Mouse (Mus musculus) forebrain, embryonic 14.5 days (tissue): Measurements from ENCODE around the gene Yipf2. TPM values are rescaled to one million over a fixed set of nuclear protein-coding genes. Genes with fewer than 3 reads are reported as not detected.
"Not testable (repeated sequence)": the region's sequence is repeated elsewhere in the genome, so short reads cannot be mapped to it uniquely, and the experiment has no call there.

Experiments used
- ATAC-seq: fragments of 200-750 bp; cut with Nextera tagmentation; 2 replicates; pipeline ENCODE4 v1.8.0; 2017; ENCODE audit warnings: mild to moderate bottlenecking, moderate library complexity
- DNase-seq: peaks from one replicate; pipeline ENCODE4 v3.0.0-alpha.2; 2015; ENCODE audit warnings: low spot score
- H3K27ac ChIP-seq: fragments of 300-500 bp; sonication (generic); 2 replicates; pipeline ENCODE4 v1.5.1; 2014; ENCODE audit warnings: low read depth, mild to moderate bottlenecking, control low read depth, low read length, moderate library complexity
- H3K27me3 ChIP-seq: fragments of 300-500 bp; sonication (generic); replicated peaks from 2 replicates; pipeline ENCODE4 v1.6.1; 2014; ENCODE audit warnings: low read length, control low read depth, mixed read lengths; ENCODE audit not compliant: control insufficient read depth, insufficient read depth
- H3K36me3 ChIP-seq: fragments of 300-500 bp; sonication (generic); 2 replicates; pipeline ENCODE4 v1.6.1; 2014; ENCODE audit warnings: low read length, control low read depth; ENCODE audit not compliant: control insufficient read depth, insufficient read depth
- H3K4me1 ChIP-seq: fragments of 300-500 bp; sonication (generic); 2 replicates; pipeline ENCODE4 v1.6.1; 2014; ENCODE audit warnings: antibody characterized with exemption, low read length, control low read depth; ENCODE audit not compliant: control insufficient read depth, insufficient read depth
- H3K4me2 ChIP-seq: fragments of 300-500 bp; sonication (generic); 2 replicates; pipeline ENCODE4 v1.6.1; 2014; ENCODE audit warnings: mild to moderate bottlenecking, control low read depth, low read length
- H3K4me3 ChIP-seq: fragments of 300-500 bp; sonication (generic); 2 replicates; pipeline ENCODE4 v1.5.1; 2014; ENCODE audit warnings: low read depth, low read length, control low read depth
- H3K9ac ChIP-seq: fragments of 300-500 bp; sonication (generic); 2 replicates; pipeline ENCODE4 v1.6.1; 2014; ENCODE audit warnings: mild to moderate bottlenecking, low read length, control low read depth, moderate library complexity
- H3K9me3 ChIP-seq: fragments of 300-500 bp; sonication (generic); replicated peaks from 2 replicates; pipeline ENCODE4 v1.6.1; 2016; ENCODE audit warnings: low read length, control low read depth, mixed read lengths; ENCODE audit not compliant: control insufficient read depth
- WGBS: fragments of 180-500 bp; shearing (Covaris S2); extraction: QIAGEN DNeasy Blood & Tissue Kit; methylation state at CpG from one replicate; pipeline ENCODE4 v1.1.7; 2014; 5-methylcytosine and 5-hydroxymethylcytosine counted together
- microRNA counts: library from miRNA; unstranded; fragments of <30 nt; microRNA quantifications from one replicate; lab custom pipeline; 2016
- microRNA-seq: library from miRNA; unstranded; fragments of <30 nt; microRNA quantifications from one replicate; pipeline ENCODE4, GENCODE M21; 2016
- polyA plus RNA-seq: library from polyadenylated mRNA; unstranded; fragments of >200 nt; fragmentation: Nextera tagmentation; extraction: Ambion mirVana; gene quantifications from 2 replicates; pipeline ENCODE4 v1.2.1, GENCODE M21; 2014

Gene Yipf2
- polyA plus RNA-seq, 1 experiment from 2014 or later, result 18.2 TPM

GRCm38 (mm10) chr9:21545351-21545915 lies 47.2 kb downstream of the Yipf2 start:
- H3K4me2 ChIP-seq, result peak overlapping the region; percentile 62
- H3K9ac ChIP-seq, result peak overlapping the region; percentile 57
- 2% methylated on average over 9 of the region's 9 CpGs for WGBS
- DNase-seq, result no peak
- ATAC-seq, result peak; percentile 47
- peaks cover 21% of the 10 kb centered on the region for H3K4me1 ChIP-seq
- no peaks in the 10 kb centered on the region for H3K27me3 ChIP-seq
- peak overlapping the region; percentile 61 for H3K4me3 ChIP-seq
- H3K9me3 ChIP-seq, result no peaks in the 10 kb centered on the region
- peak overlapping the region; percentile 98 for H3K27ac ChIP-seq
- H3K36me3 ChIP-seq, result peaks cover 9% of the 10 kb centered on the region; the same call in 1 of the 2 replicates

DNA sequence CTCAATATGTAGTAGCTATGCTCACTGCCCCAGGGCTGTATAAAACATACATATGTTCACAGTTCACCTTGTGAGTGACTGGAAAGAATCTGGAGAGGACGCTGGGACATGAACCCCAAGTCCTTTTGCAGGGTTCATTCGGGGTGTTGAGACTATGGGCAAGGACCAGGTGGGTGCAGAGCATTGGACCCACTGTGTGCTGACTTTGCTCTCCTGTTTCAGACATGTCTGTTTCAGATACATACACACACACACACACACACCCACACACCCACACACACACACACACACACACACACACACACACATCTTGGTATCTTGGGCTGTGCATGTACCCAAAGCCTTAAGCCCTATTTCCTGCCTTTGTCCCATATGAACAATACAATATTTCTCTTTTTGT lies 50.6 kb downstream of the Yipf2 start:
- H3K9me3 ChIP-seq, DNase-seq, H3K9ac ChIP-seq, ATAC-seq, H3K36me3 ChIP-seq, H3K27me3 ChIP-seq, H3K4me1 ChIP-seq, H3K27ac ChIP-seq, H3K4me2 ChIP-seq, H3K4me3 ChIP-seq: not testable (repeated sequence)
- WGBS, result 82% methylated on average over 2 of the region's 2 CpGs

- ATAC-seq, result no peak
Measured at GRCm38 (mm10) chr9:21539981-21540753, 52.5 kb downstream of the Yipf2 start.

More at GRCm38 (mm10) chr9:21539981-21540753, 52.5 kb downstream of the Yipf2 start:
- Histone ChIP-seq H3K27me3 (no peaks in the 10 kb centered on the region), H3K27ac (no peak overlapping the region), H3K36me3 (no peaks in the 10 kb centered on the region), H3K9ac (no peak overlapping the region), H3K4me3 (no peak overlapping the region), H3K4me2 (no peak overlapping the region), H3K9me3 (no peaks in the 10 kb centered on the region), H3K4me1 (peaks cover 4% of the 10 kb centered on the region)
- DNase-seq, result no peak
- WGBS, result 82% methylated on average over 7 of the region's 7 CpGs

MicroRNAs encoded within 50 kb of the gene (microRNA counts, 519-probe panel; counts per million panel counts)
- microRNA mmu-miR-1946b (lab: Ali Mortazavi, UCI), result not detected

Small RNA genes within 50 kb of the gene (microRNA-seq; reads per million reads assigned to microRNA genes)
- gene Mir1946b, result not detected

Other genes with a start within 250 kb of the Yipf2 start
- gene Ilf3, start 225.0 kb downstream of the Yipf2 start, polyA plus RNA-seq, result 248 and 249 TPM in 2 replicates
- gene Qtrt1, start 181.0 kb downstream of the Yipf2 start, polyA plus RNA-seq, result 51.4 and 53.7 TPM in 2 replicates
- 54.2 and 65.3 TPM in 2 replicates for gene Dnm2, start 167.9 kb downstream of the Yipf2 start, polyA plus RNA-seq
- 56.9 and 58.3 TPM in 2 replicates for gene Tmed1, start 82.6 kb downstream of the Yipf2 start, polyA plus RNA-seq
- gene AB124611, start 66.7 kb downstream of the Yipf2 start, polyA plus RNA-seq, result 0.74 and 1.9 TPM in 2 replicates
- 22.8 and 26.7 TPM in 2 replicates for gene Carm1, start 45.9 kb downstream of the Yipf2 start, polyA plus RNA-seq
- 67.3 and 68.4 TPM in 2 replicates for gene Timm29, start 106 bp downstream of the Yipf2 start, polyA plus RNA-seq
- gene Smarca4, start 23.3 kb upstream of the Yipf2 start, polyA plus RNA-seq, result 128 and 153 TPM in 2 replicates
- 5.2 and 6.8 TPM in 2 replicates for gene Ldlr, start 130.7 kb upstream of the Yipf2 start, polyA plus RNA-seq
- gene Spc24, start 167.5 kb upstream of the Yipf2 start, polyA plus RNA-seq, result 53.7 and 64.3 TPM in 2 replicates
- 0.99 and 1.3 TPM in 2 replicates for gene Kank2, start 205.9 kb upstream of the Yipf2 start, polyA plus RNA-seq
- 0.26 TPM in 1 of 2 replicates, not detected in the other for gene Angptl8, start 242.7 kb upstream of the Yipf2 start, polyA plus RNA-seq